Mouse (Mus musculus) midbrain, embryonic 14.5 days (tissue): ENCODE measurements around the gene Egf. TPM values are rescaled to one million over a fixed set of nuclear protein-coding genes. Genes with fewer than 3 reads are reported as not detected.

Source experiments
- microRNA-seq: library from miRNA; unstranded; fragments of <30 nt; microRNA quantifications from one replicate; pipeline ENCODE4, GENCODE M21; 2016
- polyA plus RNA-seq: library from polyadenylated mRNA; unstranded; fragments of >200 nt; fragmentation: Nextera tagmentation; extraction: Ambion mirVana; gene quantifications from 2 replicates; pipeline ENCODE4 v1.2.1, GENCODE M21; 2014

Egf gene
- polyA plus RNA-seq, 1 experiment from 2014 or later: 1.8 TPM

Small RNA genes lying within 50 kb of the gene (microRNA-seq; reads per million reads assigned to microRNA genes)
- gene Gm24515: not detected

Other genes starting within 250 kb of the Egf start
- 30.4 and 33.9 TPM in 2 replicates for gene Elovl6, start 223.0 kb downstream of the Egf start, polyA plus RNA-seq
- gene Lrit3, start 48.7 kb upstream of the Egf start, polyA plus RNA-seq: not detected in 2 replicates
- gene Rrh, start 67.3 kb upstream of the Egf start, polyA plus RNA-seq: 0.14 and 0.19 TPM in 2 replicates
- 16.8 and 21.9 TPM in 2 replicates for gene Gar1, start 76.1 kb upstream of the Egf start, polyA plus RNA-seq
- 0.39 and 0.92 TPM in 2 replicates for gene Cfi, start 80.6 kb upstream of the Egf start, polyA plus RNA-seq
- gene Pla2g12a, start 123.3 kb upstream of the Egf start, polyA plus RNA-seq: 36.7 and 43.5 TPM in 2 replicates
- 19.0 and 24.4 TPM in 2 replicates for gene Casp6, start 146.1 kb upstream of the Egf start, polyA plus RNA-seq
- gene Mcub, start 214.9 kb upstream of the Egf start, polyA plus RNA-seq: 2.6 and 5.6 TPM in 2 replicates